Mouse (Mus musculus) liver, embryonic 12.5 days (tissue): Measurements from ENCODE around the gene Samd14. TPM values are rescaled to one million over a fixed set of nuclear protein-coding genes. Genes with fewer than 3 reads are reported as not detected.

Experiments
- ATAC-seq: fragments of 200-750 bp; cut with Nextera tagmentation; 2 replicates; pipeline ENCODE4 v1.8.0; 2017; ENCODE audit warnings: moderate number of reproducible peaks, mild to moderate bottlenecking, moderate library complexity
- H3K27ac ChIP-seq: fragments of 300-500 bp; sonication (generic); 2 replicates; pipeline ENCODE4 v1.5.1; 2016; ENCODE audit warnings: mild to moderate bottlenecking
- H3K27me3 ChIP-seq: fragments of 300-500 bp; sonication (generic); replicated peaks from 2 replicates; pipeline ENCODE4 v1.6.1; 2016; ENCODE audit warnings: mild to moderate bottlenecking, moderate library complexity
- H3K36me3 ChIP-seq: fragments of 300-500 bp; sonication (generic); 2 replicates; pipeline ENCODE4 v1.6.1; 2016; ENCODE audit warnings: mild to moderate bottlenecking, moderate library complexity
- H3K4me1 ChIP-seq: fragments of 300-500 bp; sonication (generic); 2 replicates; pipeline ENCODE4 v1.6.1; 2016
- H3K4me2 ChIP-seq: fragments of 300-500 bp; sonication (generic); 2 replicates; pipeline ENCODE4 v1.6.1; 2016; ENCODE audit warnings: mild to moderate bottlenecking, moderate library complexity
- H3K4me3 ChIP-seq: fragments of 300-500 bp; sonication (generic); 2 replicates; pipeline ENCODE4 v1.5.1; 2016; ENCODE audit warnings: mild to moderate bottlenecking, moderate library complexity
- H3K9ac ChIP-seq: fragments of 300-500 bp; sonication (generic); 2 replicates; pipeline ENCODE4 v1.6.1; 2016; ENCODE audit warnings: mild to moderate bottlenecking, moderate library complexity
- H3K9me3 ChIP-seq: fragments of 300-500 bp; sonication (generic); replicated peaks from 2 replicates; pipeline ENCODE4 v1.6.1; 2016; ENCODE audit warnings: mild to moderate bottlenecking, moderate library complexity
- WGBS: fragments of 180-500 bp; shearing (Covaris S2); methylation state at CpG from one replicate; pipeline ENCODE4 v1.1.7; 2016; ENCODE audit not compliant: insufficient replicate concordance; 5-methylcytosine and 5-hydroxymethylcytosine counted together
- polyA plus RNA-seq: library from polyadenylated mRNA; unstranded; fragments of >200 nt; fragmentation: Nextera tagmentation; extraction: Ambion mirVana; gene quantifications from 2 replicates; pipeline ENCODE4 v1.2.1, GENCODE M21; 2016

Gene Samd14
- polyA plus RNA-seq, 1 experiment from 2014 or later, result 53.8 TPM

DNA sequence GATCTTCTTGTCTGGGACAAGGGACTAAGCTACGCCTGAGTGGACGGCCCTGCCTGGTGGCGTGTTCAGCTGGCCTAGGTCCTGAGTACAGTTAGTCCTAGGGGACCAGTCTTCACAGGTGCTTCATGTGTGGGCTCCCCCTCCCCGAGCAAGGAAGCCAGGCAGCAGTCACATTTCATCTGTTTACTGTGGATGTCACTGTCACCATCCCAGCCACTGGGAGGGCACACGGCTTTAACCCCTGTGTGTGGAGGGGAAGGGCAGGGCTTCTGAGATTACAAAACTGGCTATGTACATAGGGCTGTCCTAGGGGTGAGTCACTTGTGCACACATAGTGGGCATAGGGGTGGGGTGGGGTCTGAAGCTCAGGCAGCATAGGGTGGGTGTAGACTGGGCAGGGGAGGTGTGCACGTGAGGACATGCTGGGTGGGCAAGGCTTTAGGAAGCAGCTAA, 16.4 kb downstream of the Samd14 start:
- peaks cover 10% of the 10 kb centered on the region; the same call in 1 of the 2 replicates for H3K27me3 ChIP-seq
- H3K27ac ChIP-seq, result peak overlapping the region; percentile 5; the same call in 1 of the 2 replicates
- no peak overlapping the region for H3K4me2 ChIP-seq
- ATAC-seq, result peak; percentile 59
- H3K9me3 ChIP-seq, result no peaks in the 10 kb centered on the region
- no peak overlapping the region for H3K4me3 ChIP-seq
- H3K9ac ChIP-seq, result no peak overlapping the region
- H3K36me3 ChIP-seq, result peaks cover 52% of the 10 kb centered on the region
- peaks cover 36% of the 10 kb centered on the region for H3K4me1 ChIP-seq
- WGBS, result 64% methylated on average over 6 of the region's 6 CpGs

DNA sequence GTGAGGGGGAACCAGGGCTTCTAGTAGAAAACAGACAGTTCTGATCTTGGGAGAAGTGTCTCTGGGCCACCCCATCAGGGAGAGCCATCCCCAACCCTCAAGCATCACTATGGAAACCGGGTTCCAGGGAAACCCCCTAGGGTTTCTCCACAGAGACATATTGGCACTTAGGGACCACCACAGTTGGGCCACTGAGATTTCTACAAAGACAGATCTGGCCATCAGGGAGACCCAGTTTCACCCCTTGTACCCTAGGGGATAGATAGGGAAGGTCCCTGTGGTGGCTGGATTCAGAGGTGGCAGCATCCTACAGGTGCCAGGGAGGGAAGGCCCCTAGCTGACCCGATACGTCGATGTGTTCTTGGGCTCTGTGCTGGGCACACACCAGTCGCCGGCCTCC, 17.2 kb downstream of the Samd14 start:
- H3K27ac ChIP-seq, result 0 out of 2 replicates have a peak overlapping the region, but pooled peaks have one; percentile 5
- H3K36me3 ChIP-seq, result peaks cover 45% of the 10 kb centered on the region
- 85% methylated on average over 6 of the region's 6 CpGs for WGBS
- H3K4me2 ChIP-seq, result no peak overlapping the region
- H3K27me3 ChIP-seq, result peaks cover 8% of the 10 kb centered on the region; the same call in 1 of the 2 replicates
- ATAC-seq, result no peak
- no peaks in the 10 kb centered on the region for H3K9me3 ChIP-seq
- no peak overlapping the region for H3K9ac ChIP-seq
- H3K4me3 ChIP-seq, result no peak overlapping the region
- H3K4me1 ChIP-seq, result peaks cover 29% of the 10 kb centered on the region

GRCm38 (mm10) chr11:95027850-95028470, 18.3 kb downstream of the Samd14 start:
- 45% methylated on average over 13 of the region's 13 CpGs for WGBS
- H3K36me3 ChIP-seq, result peaks cover 34% of the 10 kb centered on the region
- H3K27me3 ChIP-seq, result peaks cover 16% of the 10 kb centered on the region; the same call in 1 of the 2 replicates

DNA sequence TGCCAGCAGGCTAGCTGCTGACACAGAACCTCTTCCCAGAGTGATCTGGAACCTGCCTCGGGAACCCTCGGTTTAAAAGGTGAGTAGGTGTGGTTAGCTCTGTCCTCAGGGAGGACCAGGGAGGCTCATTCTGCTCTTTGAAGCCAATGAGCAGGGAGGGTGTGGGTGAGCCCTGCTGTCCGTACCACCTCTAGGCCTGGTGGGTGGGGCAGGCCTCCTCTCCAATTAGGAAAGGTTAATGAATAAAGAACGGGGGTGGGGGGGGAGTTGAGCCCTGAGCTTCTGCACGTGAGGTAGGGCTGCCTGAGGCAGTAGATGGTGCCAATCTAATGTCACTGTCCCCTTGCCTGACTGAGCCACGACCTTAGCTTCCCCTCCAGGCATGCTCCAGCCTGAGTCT, 23.3 kb downstream of the Samd14 start:
- 0 out of 2 replicates have a peak, but pooled peaks have one; percentile 30 for ATAC-seq
- H3K9ac ChIP-seq, result no peak overlapping the region
- no peak overlapping the region for H3K27ac ChIP-seq
- H3K4me1 ChIP-seq, result peaks cover 18% of the 10 kb centered on the region
- WGBS, result 32% methylated on average over 6 of the region's 6 CpGs
- no peak overlapping the region for H3K4me3 ChIP-seq
- H3K9me3 ChIP-seq, result no peaks in the 10 kb centered on the region
- H3K4me2 ChIP-seq, result no peak overlapping the region
- H3K27me3 ChIP-seq, result peaks cover 42% of the 10 kb centered on the region
- no peaks in the 10 kb centered on the region for H3K36me3 ChIP-seq

More at GRCm38 (mm10) chr11:95027850-95028470, 18.3 kb downstream of the Samd14 start:
- Histone ChIP-seq H3K4me1 (peaks cover 26% of the 10 kb centered on the region), H3K9ac (no peak overlapping the region), H3K4me3 (no peak overlapping the region), H3K27ac (no peak overlapping the region), H3K9me3 (no peaks in the 10 kb centered on the region), H3K4me2 (no peak overlapping the region)
- ATAC-seq, result no peak

GRCm38 (mm10) chr11:95033617-95034016, 23.9 kb downstream of the Samd14 start:
- Histone ChIP-seq H3K4me1 (peaks cover 22% of the 10 kb centered on the region), H3K4me2 (peak overlapping the region; percentile 8; the same call in 1 of the 2 replicates), H3K27ac (no peak overlapping the region), H3K9me3 (no peaks in the 10 kb centered on the region), H3K9ac (no peak overlapping the region), H3K4me3 (no peak overlapping the region), H3K36me3 (no peaks in the 10 kb centered on the region), H3K27me3 (peaks cover 37% of the 10 kb centered on the region)
- 51% methylated on average over 14 of the region's 14 CpGs for WGBS
- ATAC-seq, result no peak

DNA sequence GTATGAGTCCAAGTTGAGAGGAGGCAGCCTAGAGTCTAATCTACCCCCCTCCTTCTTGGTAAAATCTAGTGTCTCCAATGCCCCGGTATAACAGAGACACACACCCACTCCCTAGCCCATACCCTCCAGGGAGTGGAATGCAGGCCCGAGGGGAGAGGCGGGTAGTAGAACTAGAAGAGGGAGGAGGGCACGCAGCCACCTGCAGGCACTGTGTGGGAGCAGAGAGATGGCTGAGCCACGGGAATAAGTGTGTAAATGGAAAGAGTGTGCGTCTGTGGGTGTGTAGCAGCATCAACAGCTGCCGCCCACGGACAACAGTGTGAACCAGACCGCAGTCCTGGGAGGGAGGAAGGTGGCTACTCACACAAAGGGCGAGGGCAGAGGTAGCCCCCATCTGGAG, 25.2 kb downstream of the Samd14 start:
- 68% methylated on average over 10 of the region's 10 CpGs for WGBS
- Histone ChIP-seq H3K9ac (no peak overlapping the region), H3K27me3 (peaks cover 37% of the 10 kb centered on the region), H3K27ac (no peak overlapping the region), H3K4me2 (no peak overlapping the region), H3K36me3 (no peaks in the 10 kb centered on the region; the same call in 1 of the 2 replicates), H3K9me3 (no peaks in the 10 kb centered on the region), H3K4me1 (peaks cover 27% of the 10 kb centered on the region), H3K4me3 (no peak overlapping the region)
- no peak for ATAC-seq

DNA sequence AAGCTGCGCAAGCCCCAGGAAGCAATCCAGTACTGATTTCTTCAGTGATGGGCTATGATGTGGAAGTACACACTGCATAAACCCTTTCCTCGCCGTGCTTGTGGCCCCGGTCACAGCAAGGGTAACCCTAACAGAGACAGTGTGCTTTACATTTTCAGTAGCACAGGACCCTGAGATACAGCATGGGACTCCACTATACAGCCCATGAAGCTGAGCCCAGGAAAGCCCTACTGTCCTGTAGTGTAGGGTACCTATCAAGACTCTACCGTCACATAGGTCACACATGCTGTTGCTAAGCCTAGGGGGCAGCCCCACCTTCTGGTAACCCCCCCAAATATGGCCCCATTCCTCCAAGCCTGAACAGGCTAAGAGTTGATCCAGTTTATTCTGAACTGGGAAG, 26.8 kb downstream of the Samd14 start:
- ATAC-seq, result no peak
- Histone ChIP-seq H3K4me2 (no peak overlapping the region), H3K27ac (no peak overlapping the region), H3K4me3 (no peak overlapping the region), H3K9me3 (no peaks in the 10 kb centered on the region), H3K4me1 (peaks cover 40% of the 10 kb centered on the region), H3K27me3 (peaks cover 37% of the 10 kb centered on the region), H3K9ac (no peak overlapping the region), H3K36me3 (no peaks in the 10 kb centered on the region; the same call in 1 of the 2 replicates)
- WGBS, result 89% methylated on average over 5 of the region's 5 CpGs

DNA sequence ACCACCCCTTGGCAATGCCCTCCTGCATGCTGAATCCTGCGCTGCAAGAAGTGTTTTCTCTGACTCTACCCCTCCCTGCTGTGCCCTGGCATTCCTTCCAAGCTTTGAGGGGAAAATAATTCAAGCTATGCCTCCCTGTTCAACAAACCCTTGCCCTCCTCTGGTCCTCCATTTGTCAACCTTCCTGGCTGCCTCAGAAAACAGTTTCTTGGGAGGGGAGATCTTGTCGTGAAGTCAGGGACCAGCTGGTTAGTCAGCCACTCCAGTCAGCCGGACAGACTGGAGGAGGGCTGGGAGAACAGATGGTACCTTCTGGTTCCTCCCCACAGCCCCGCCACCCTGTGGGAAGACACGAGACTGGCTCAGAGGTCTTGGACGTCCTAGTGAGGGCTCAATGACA, 27.6 kb downstream of the Samd14 start:
- Histone ChIP-seq H3K9ac (no peak overlapping the region), H3K4me1 (peaks cover 48% of the 10 kb centered on the region), H3K4me3 (no peak overlapping the region), H3K4me2 (no peak overlapping the region), H3K27me3 (peaks cover 35% of the 10 kb centered on the region), H3K27ac (no peak overlapping the region), H3K9me3 (no peaks in the 10 kb centered on the region), H3K36me3 (no peaks in the 10 kb centered on the region; the same call in 1 of the 2 replicates)
- ATAC-seq, result no peak
- WGBS, result 65% methylated on average over 6 of the region's 6 CpGs

- no peak for ATAC-seq
- Histone ChIP-seq H3K9ac (no peak overlapping the region), H3K27me3 (peaks cover 25% of the 10 kb centered on the region), H3K27ac (no peak overlapping the region; the same call in 1 of the 2 replicates), H3K4me1 (peaks cover 45% of the 10 kb centered on the region), H3K4me3 (no peak overlapping the region), H3K36me3 (no peaks in the 10 kb centered on the region; the same call in 1 of the 2 replicates), H3K4me2 (no peak overlapping the region), H3K9me3 (no peaks in the 10 kb centered on the region)
- WGBS, result 76% methylated on average over 14 of the region's 14 CpGs
These were observed 28.6 kb downstream of the Samd14 start for GRCm38 (mm10) chr11:95038156-95038817.

DNA sequence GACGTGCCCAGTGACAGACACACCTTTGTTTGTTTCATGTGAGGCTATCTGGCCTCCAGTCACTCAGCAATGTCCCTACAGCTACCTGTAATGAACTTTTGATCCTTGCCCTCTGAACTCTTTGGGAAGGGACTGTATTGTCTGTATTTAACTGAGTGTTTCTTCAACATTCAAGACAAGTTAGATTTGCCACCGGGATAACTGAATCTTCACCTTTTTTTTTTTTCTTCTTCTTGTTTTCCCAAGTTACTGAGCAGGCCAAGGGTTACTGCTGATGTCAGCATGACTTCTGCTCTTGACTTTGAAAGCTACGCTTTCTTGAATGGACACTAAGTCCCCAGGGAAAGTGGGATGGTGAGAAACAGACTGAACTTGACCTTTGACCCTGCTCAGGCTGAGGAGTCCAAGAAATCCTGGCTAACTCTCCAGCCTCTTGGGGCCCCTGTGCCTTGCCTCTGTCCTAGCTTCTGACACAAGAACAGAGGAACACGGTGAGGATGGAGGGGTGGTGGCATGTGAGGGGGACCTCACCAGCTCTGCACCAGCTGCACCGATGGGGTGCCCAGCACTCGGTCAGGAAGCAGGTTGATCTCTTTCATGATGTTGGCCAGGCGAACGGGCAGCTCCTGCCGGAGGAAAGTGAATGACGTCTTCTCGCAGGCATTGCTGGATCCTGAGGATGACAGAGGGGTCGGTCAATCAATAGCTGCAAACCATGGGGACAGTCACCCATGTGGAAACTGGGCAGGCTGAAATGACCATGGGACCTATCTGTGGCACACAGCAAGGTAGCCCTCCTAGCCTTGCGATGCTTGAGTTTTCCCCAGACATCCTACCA, 29.4 kb downstream of the Samd14 start:
- 74% methylated on average over 13 of the region's 13 CpGs for WGBS
- H3K27ac ChIP-seq, result no peak overlapping the region
- no peak overlapping the region for H3K9ac ChIP-seq
- H3K9me3 ChIP-seq, result no peaks in the 10 kb centered on the region
- peaks cover 37% of the 10 kb centered on the region for H3K4me1 ChIP-seq
- H3K27me3 ChIP-seq, result peaks cover 21% of the 10 kb centered on the region
- no peak for ATAC-seq
- H3K4me3 ChIP-seq, result no peak overlapping the region
- H3K36me3 ChIP-seq, result no peaks in the 10 kb centered on the region; the same call in 1 of the 2 replicates
- H3K4me2 ChIP-seq, result no peak overlapping the region

GRCm38 (mm10) chr11:95039766-95040165, 30.1 kb downstream of the Samd14 start:
- peak overlapping the region; percentile 69; the same call in 1 of the 2 replicates for H3K27ac ChIP-seq
- H3K36me3 ChIP-seq, result no peaks in the 10 kb centered on the region; the same call in 1 of the 2 replicates
- H3K9ac ChIP-seq, result no peak overlapping the region
- peaks cover 21% of the 10 kb centered on the region; the same call in 1 of the 2 replicates for H3K27me3 ChIP-seq
- WGBS, result 79% methylated on average over 4 of the region's 4 CpGs
- H3K4me2 ChIP-seq, result peak overlapping the region; percentile 96
- H3K4me3 ChIP-seq, result peak overlapping the region; percentile 75; the same call in 1 of the 2 replicates
- no peak for ATAC-seq
- no peaks in the 10 kb centered on the region for H3K9me3 ChIP-seq
- H3K4me1 ChIP-seq, result peaks cover 34% of the 10 kb centered on the region
